Mouse (Mus musculus) megakaryocyte, embryonic 14.5 days (primary cell): ENCODE measurements at regions not wholly inside any gene's neighbourhood (a gene's known extent, or its start where the extent isn't known, plus 50 kb on each side); places are given as distances from the start of the nearest gene placed in this dataset.
A peak's percentile ranks its signal among the peaks of the same experiment; 100 is the strongest.

Experiments
- H3K27me3 ChIP-seq: replicated peaks from 2 replicates; pipeline ENCODE3; 2012; ENCODE audit warnings: inconsistent platforms
- H3K36me3 ChIP-seq: replicated peaks from 2 replicates; pipeline ENCODE3; 2012; ENCODE audit warnings: low read length, inconsistent platforms, mixed read lengths
- H3K4me1 ChIP-seq: 2 replicates; pipeline ENCODE4 v1.6.1; 2012; ENCODE audit warnings: inconsistent platforms
- H3K4me3 ChIP-seq: replicated peaks from 2 replicates; pipeline ENCODE3; 2012; ENCODE audit warnings: moderate library complexity, mild to moderate bottlenecking, inconsistent platforms
- H3K9me3 ChIP-seq: 2 replicates; pipeline ENCODE4 v1.6.1; 2012; ENCODE audit warnings: inconsistent platforms
- FLI1 ChIP-seq: IDR thresholded peaks from 2 replicates; pipeline ENCODE4 v1.6.1; 2012; ENCODE audit warnings: low read length, inconsistent platforms, mixed read lengths
- GATA1 ChIP-seq: IDR thresholded peaks from 3 replicates; pipeline ENCODE4 v1.6.1; 2012; ENCODE audit warnings: mixed read lengths, low read length, inconsistent platforms, borderline replicate concordance

DNA sequence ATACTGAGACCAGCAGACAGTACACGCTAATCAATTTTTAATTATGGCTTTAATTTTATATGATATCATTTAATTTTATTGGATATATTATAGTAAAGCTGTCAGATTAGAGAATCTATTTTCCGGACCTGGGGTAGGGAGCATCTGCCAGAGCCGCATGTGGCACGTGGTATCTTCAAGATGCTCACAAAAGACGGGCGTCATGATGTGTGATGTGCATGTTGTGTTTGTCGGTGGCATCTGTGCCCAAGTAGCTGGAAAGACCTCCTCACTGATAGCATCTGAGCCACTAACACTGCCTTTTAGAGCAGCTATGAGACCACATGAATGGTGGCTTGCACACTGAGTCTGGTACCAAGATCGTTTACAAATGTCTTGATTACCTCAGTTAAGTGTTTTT lies 652.9 kb upstream of the Vstm2b start:
- H3K36me3 ChIP-seq: no peaks in the 10 kb centered on the region
- TF ChIP-seq FLI1 (no peak), GATA1 (no peak)

DNA sequence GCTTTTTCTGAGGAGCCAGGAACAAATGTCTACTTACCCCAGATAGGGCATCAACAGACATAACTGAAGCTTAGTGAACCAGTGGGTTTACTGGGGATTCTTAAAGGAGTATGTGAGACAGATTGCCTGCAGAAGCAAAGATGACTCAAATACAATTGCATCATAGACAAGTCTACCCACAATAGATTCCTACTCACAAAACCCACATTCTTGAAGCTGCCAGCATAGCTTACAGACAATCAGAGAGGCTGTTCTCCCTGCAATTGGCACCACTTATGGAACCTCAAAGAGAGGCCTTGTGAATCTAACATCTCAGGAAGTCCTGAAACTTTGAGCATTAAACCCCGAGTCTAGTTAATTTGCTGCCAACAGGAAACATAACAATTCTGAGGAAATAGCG lies 649.6 kb upstream of the Vstm2b start:
- H3K4me3 ChIP-seq: no peak overlapping the region
- TF ChIP-seq FLI1 (no peak), GATA1 (no peak)
- no peaks in the 10 kb centered on the region for H3K4me1 ChIP-seq
- no peaks in the 10 kb centered on the region for H3K36me3 ChIP-seq
- H3K27me3 ChIP-seq: no peaks in the 10 kb centered on the region
- H3K9me3 ChIP-seq: peaks cover 11% of the 10 kb centered on the region; the same call in 1 of the 2 replicates

More for the DNA sequence above, 652.9 kb upstream of the Vstm2b start:
- Histone ChIP-seq H3K4me1 (no peaks in the 10 kb centered on the region), H3K27me3 (no peaks in the 10 kb centered on the region), H3K4me3 (peak overlapping the region; percentile 54), H3K9me3 (peaks cover 21% of the 10 kb centered on the region)

DNA sequence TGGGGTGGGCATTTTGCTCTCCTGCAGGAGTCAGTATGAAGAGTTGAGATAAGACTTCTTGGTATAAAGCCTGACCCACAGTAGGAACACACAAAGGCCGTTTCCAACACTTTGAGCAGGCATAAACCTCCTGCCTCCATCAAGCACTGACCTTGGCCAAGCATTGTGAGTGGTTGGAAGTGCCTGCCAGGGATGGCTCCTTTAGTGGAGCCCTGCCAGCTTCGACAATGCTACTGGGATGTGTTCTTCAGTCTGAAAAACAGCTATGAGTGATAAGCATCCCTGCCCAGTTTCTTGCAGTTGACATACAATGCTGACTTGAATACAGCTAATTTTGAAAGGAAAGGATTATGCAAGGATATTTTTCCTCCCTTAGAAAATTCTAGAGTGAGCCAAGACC lies 644.6 kb upstream of the Vstm2b start:
- no peak for TF ChIP-seq FLI1
- no peak for TF ChIP-seq GATA1
- H3K4me1 ChIP-seq: no peaks in the 10 kb centered on the region

DNA sequence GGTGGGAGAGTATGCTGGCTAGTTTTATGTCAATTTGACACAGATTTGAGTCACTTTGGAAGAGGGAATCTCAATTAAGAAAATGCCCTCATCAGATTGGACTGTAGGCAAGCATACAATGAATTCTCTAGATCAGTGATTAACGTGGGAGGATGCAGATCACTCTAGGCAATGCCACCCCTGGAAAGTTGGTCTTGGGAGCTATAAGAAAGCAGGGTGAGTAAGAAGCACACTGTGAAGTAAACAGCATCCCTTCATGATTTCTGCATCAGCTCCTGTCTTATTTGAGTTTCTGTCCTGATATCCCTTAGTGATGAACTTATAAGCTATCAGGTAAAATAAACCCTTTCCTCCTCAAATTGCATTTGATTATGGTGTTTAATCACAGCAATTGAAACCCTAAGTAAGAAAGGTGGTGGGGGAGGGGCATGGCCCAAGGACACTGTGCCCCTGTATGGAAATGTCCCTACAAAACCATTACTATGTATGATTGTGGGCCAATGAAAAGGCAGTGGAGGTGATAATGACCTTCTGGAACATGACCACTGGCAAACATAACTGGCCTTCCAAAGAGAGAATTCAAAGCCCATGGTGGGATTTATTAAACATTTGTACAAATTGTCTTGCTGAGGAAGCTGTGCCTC lies 640.3 kb upstream of the Vstm2b start:
- H3K4me1 ChIP-seq: no peaks in the 10 kb centered on the region
- TF ChIP-seq GATA1 (no peak), FLI1 (no peak)
- no peaks in the 10 kb centered on the region for H3K27me3 ChIP-seq
- no peak overlapping the region for H3K4me3 ChIP-seq
- H3K9me3 ChIP-seq: peaks cover 9% of the 10 kb centered on the region; the same call in 1 of the 2 replicates
- no peaks in the 10 kb centered on the region for H3K36me3 ChIP-seq

More for the DNA sequence above, 644.6 kb upstream of the Vstm2b start:
- Histone ChIP-seq H3K36me3 (no peaks in the 10 kb centered on the region), H3K9me3 (0 out of 2 replicates have a peak, but pooled peaks cover 6% of the 10 kb centered on the region), H3K4me3 (no peak overlapping the region), H3K27me3 (no peaks in the 10 kb centered on the region)

DNA sequence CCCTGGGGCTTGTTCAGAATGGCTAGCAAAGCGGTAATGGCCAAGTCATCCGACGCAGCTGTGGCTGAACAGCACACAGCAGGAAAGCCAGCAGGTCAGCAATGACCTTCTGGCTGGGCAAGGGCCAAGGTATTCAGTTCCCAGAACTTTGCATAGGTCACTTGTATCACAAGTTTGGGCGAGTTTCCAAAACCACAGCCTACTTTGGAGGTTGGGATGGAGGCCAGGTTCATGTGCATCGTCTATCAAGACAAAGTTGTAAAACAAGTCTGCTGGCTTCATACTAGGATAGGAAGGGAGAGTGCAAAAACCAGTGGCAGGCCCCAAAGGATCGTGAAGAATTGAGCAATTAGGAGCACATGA lies 639.8 kb upstream of the Vstm2b start:
- no peak for TF ChIP-seq GATA1
- no peak for TF ChIP-seq FLI1
- H3K36me3 ChIP-seq: no peaks in the 10 kb centered on the region
- H3K9me3 ChIP-seq: peaks cover 8% of the 10 kb centered on the region; the same call in 1 of the 2 replicates
- no peaks in the 10 kb centered on the region for H3K27me3 ChIP-seq
- no peaks in the 10 kb centered on the region for H3K4me1 ChIP-seq
- no peak overlapping the region for H3K4me3 ChIP-seq

DNA sequence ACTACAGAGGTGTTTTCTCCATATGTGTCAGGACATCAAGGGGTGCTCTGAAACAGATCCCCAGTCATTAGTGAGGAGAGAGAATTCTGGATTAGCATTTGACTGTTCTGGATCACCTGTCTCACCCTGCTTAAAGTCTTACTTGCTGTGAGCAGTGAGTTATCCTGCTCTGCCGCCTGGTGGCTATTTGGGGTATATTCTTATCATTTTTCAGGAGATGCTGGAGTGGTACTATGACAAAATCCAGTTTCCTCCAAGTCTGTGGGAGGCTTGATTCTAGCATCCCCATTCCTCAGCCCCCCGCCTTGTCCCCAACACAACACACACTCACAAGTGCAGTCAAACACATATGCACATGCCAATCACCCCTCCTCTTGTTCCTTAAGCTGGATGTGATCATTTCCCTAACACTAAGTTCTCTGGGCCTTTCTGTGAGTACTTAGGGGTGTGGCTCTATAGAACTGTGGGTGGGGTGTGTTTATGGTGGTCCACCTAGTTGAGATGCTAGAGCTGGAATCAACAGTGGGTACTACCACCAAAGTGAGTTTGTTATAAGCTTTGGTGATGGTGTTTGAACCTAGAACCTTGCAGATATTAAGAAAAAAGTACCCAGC lies 624.6 kb upstream of the Vstm2b start:
- H3K27me3 ChIP-seq: no peaks in the 10 kb centered on the region
- no peak overlapping the region for H3K4me3 ChIP-seq
- no peaks in the 10 kb centered on the region for H3K36me3 ChIP-seq
- H3K9me3 ChIP-seq: 0 out of 2 replicates have a peak, but pooled peaks cover 3% of the 10 kb centered on the region
- TF ChIP-seq GATA1 (no peak), FLI1 (no peak)
- H3K4me1 ChIP-seq: no peaks in the 10 kb centered on the region

DNA sequence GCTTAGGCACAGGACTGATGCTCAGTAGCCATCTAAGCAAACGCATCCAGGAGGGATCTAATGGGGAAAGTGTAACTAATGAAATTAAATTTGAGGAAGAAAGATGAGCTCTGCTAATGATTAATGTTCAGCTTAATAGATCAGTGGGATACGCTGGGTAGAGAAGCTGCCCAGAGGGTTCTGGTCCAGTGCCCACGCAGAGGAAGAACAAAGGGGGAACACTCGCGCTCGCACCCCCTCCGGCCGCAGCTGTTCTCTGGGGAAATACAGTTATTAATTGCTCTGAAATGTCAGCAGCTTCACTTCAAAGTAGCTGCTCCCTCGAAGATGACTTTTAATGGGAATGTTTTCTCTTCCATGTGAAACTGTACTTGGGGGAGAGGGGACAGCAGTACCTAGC lies 623.0 kb upstream of the Vstm2b start:
- Histone ChIP-seq H3K36me3 (no peaks in the 10 kb centered on the region), H3K4me3 (no peak overlapping the region)
- TF ChIP-seq FLI1 (no peak), GATA1 (no peak)

DNA sequence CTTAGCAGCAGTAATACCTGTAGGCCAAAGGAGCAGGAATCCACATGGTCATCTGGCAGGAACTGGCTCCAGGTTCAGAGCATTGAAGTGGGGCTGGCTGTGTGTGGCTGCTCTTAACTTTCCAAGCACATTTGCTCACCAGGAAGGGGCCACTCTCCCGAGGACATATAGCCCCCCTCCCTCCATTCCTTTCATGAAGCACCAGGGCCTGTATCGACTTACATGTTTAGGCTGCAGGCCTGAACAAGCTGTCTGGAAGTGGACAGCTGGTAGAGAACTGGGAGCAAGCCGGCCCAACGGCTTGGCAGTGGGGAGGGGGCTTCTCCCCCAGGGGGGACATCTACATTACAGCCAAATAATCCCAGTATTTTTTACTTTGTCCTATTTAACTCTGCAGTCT lies 622.5 kb upstream of the Vstm2b start:
- 0 out of 2 replicates have a peak, but pooled peaks cover 3% of the 10 kb centered on the region for H3K9me3 ChIP-seq
- H3K4me3 ChIP-seq: no peak overlapping the region
- no peaks in the 10 kb centered on the region for H3K36me3 ChIP-seq
- H3K27me3 ChIP-seq: no peaks in the 10 kb centered on the region
- TF ChIP-seq GATA1 (no peak), FLI1 (no peak)
- H3K4me1 ChIP-seq: no peaks in the 10 kb centered on the region

More for the DNA sequence above, 623.0 kb upstream of the Vstm2b start:
- no peaks in the 10 kb centered on the region for H3K27me3 ChIP-seq
- H3K9me3 ChIP-seq: 0 out of 2 replicates have a peak, but pooled peaks cover 3% of the 10 kb centered on the region
- no peaks in the 10 kb centered on the region for H3K4me1 ChIP-seq

DNA sequence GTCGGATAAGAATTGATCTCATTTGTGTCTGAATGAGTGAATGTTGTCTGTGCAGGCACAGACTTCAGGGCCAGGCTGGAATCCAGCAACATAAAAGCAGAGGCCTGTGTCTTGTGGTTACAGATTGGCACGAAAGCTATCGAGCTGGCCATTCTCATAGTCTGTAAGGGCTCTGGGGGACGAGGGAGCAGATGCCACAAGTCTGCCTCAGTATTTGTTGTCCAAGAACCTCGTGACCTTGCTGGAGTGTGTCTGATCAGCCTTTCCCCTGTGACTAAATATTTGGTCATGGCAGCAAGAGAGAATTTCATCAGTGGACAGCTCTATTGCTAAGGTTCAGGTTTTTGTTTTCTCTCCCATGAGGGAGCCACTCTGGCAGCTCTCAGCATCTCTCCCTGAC lies 622.0 kb upstream of the Vstm2b start:
- H3K27me3 ChIP-seq: no peaks in the 10 kb centered on the region
- H3K9me3 ChIP-seq: 0 out of 2 replicates have a peak, but pooled peaks cover 3% of the 10 kb centered on the region
- TF ChIP-seq GATA1 (no peak), FLI1 (no peak)
- H3K4me3 ChIP-seq: no peak overlapping the region
- H3K36me3 ChIP-seq: no peaks in the 10 kb centered on the region
- no peaks in the 10 kb centered on the region for H3K4me1 ChIP-seq

DNA sequence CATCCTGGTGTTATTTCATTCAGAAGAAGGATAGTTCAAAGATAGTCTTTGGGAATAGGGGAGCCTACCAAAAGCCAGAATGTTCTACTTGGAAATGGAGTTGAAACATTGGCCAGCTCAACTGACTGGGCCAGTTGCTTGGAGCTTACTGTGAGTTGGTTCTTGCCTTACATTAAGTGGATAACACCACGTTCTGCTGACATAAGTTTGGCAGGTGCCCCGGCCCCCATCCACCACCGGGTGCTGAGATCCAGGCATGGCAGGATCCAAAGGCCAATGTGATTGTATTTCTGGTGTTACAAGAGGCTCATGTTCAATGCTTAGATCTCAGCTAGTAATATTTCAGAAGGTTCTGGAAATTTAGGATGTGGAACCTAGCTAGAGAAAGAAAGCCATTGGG lies 608.0 kb upstream of the Vstm2b start:
- Histone ChIP-seq H3K9me3 (0 out of 2 replicates have a peak, but pooled peaks cover 3% of the 10 kb centered on the region), H3K36me3 (no peaks in the 10 kb centered on the region), H3K27me3 (no peaks in the 10 kb centered on the region), H3K4me1 (no peaks in the 10 kb centered on the region), H3K4me3 (no peak overlapping the region)
- TF ChIP-seq FLI1 (no peak), GATA1 (no peak)
